Mouse (Mus musculus) kidney, embryonic 15.5 days (tissue): ENCODE measurements at regions not wholly inside any gene's neighbourhood (a gene's known extent, or its start where the extent isn't known, plus 50 kb on each side); places are given as distances from the start of the nearest gene placed in this dataset.

Experiments
- ATAC-seq: fragments of 200-750 bp; cut with Nextera tagmentation; replicated peaks from 2 replicates; pipeline ENCODE4 v1.8.0; 2017; ENCODE audit warnings: moderate TSS enrichment; ENCODE audit not compliant: low FRiP score
- H3K27ac ChIP-seq: fragments of 300-500 bp; sonication (generic); 2 replicates; pipeline ENCODE4 v1.5.1; 2015; ENCODE audit warnings: mild to moderate bottlenecking, inconsistent platforms
- H3K27me3 ChIP-seq: fragments of 300-500 bp; sonication (generic); 2 replicates; pipeline ENCODE4 v1.6.1; 2015; ENCODE audit warnings: inconsistent platforms
- H3K36me3 ChIP-seq: fragments of 300-500 bp; sonication (generic); 2 replicates; pipeline ENCODE4 v1.6.1; 2015; ENCODE audit warnings: inconsistent platforms
- H3K4me1 ChIP-seq: fragments of 300-500 bp; sonication (generic); 2 replicates; pipeline ENCODE4 v1.6.1; 2015; ENCODE audit warnings: inconsistent platforms
- H3K4me2 ChIP-seq: fragments of 300-500 bp; sonication (generic); 2 replicates; pipeline ENCODE4 v1.6.1; 2015; ENCODE audit warnings: moderate library complexity, mild to moderate bottlenecking, inconsistent platforms
- H3K4me3 ChIP-seq: fragments of 300-500 bp; sonication (generic); replicated peaks from 2 replicates; pipeline ENCODE4 v1.5.1; 2015; ENCODE audit warnings: mild to moderate bottlenecking, inconsistent platforms
- H3K9ac ChIP-seq: fragments of 300-500 bp; sonication (generic); 2 replicates; pipeline ENCODE4 v1.6.1; 2015; ENCODE audit warnings: mild to moderate bottlenecking, inconsistent platforms
- H3K9me3 ChIP-seq: fragments of 300-500 bp; sonication (generic); replicated peaks from 2 replicates; pipeline ENCODE4 v1.6.1; 2016; ENCODE audit warnings: inconsistent platforms
- WGBS: fragments of 180-500 bp; shearing (Covaris S2); methylation state at CpG from one replicate; pipeline ENCODE4 v1.1.7; 2015; ENCODE audit warnings: mixed read lengths; 5-methylcytosine and 5-hydroxymethylcytosine counted together

DNA sequence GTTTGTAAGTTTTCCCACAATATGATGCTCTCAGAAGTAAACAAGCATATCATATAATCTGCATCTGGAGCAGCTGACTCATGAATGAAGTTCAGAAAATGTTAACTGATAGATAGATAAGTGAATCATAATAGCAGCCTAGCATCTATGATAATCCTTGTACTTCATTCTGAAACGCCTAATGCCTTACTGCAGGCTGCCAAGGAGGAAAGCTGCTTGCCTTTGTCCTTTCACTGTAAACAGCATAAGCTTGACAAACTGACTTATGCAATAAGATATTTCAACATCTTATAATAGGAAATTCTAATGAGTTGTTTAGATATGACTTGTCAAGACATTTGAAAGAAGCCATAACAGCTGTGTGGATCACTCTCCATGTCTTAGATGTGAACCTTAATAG, 920.3 kb upstream of the Gm7489 start:
- Histone ChIP-seq H3K27ac (no peak overlapping the region), H3K36me3 (no peaks in the 10 kb centered on the region), H3K9me3 (no peaks in the 10 kb centered on the region), H3K27me3 (no peaks in the 10 kb centered on the region), H3K9ac (no peak overlapping the region), H3K4me3 (no peak overlapping the region), H3K4me2 (no peak overlapping the region), H3K4me1 (0 out of 2 replicates have a peak, but pooled peaks cover 7% of the 10 kb centered on the region)
- 79% methylated on average over 1 of the region's 1 CpGs for WGBS
- no peak for ATAC-seq

DNA sequence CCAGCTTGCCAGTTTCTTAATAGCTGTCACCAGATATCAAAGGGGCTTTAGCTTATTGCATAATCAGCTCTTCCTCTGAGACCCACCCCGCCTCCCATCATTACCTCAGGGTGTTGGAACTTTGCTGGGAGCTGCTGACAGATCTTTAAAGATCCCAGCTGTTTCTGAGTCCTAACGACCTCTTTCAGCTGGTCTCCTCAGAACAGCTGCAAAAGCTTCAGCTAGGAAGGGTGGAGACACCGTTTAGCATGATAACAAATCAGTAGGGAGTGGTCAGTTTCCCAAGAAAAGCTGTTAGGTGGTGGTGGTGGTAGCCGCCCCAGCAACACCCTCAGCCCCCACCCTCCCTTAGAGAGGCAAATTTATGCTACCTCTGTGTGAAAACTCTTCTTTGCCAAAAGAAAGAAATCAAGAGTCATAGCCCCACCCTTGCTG, 916.9 kb upstream of the Gm7489 start:
- Histone ChIP-seq H3K4me1 (0 out of 2 replicates have a peak, but pooled peaks cover 7% of the 10 kb centered on the region), H3K4me3 (no peak overlapping the region), H3K27ac (no peak overlapping the region), H3K9me3 (no peaks in the 10 kb centered on the region), H3K36me3 (no peaks in the 10 kb centered on the region), H3K9ac (no peak overlapping the region), H3K4me2 (0 out of 2 replicates have a peak overlapping the region, but pooled peaks have one; percentile 12), H3K27me3 (no peaks in the 10 kb centered on the region)
- peak; percentile 81; the same call in 1 of the 2 replicates for ATAC-seq
- 5% methylated on average over 4 of the region's 4 CpGs for WGBS

DNA sequence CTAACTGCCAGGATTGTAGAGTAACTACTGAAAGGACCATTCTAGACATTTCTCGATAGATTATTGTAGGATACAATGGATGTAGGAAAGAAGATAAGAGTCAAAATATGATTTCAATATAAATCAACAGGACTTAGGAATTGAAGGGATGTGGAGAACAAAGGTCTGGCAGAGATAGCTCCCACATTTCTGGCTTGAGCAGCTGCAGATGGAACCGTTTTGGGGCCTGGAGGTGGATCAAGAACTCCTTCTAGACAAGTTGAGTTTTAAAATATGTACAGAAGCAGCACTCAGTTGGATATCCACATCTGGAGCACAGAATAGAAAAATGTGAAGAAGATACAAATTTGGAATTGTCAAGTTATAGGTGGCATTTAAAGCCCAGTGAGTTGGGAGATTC, 901.9 kb upstream of the Gm7489 start:
- no peak for ATAC-seq
- 85% methylated on average over 2 of the region's 2 CpGs for WGBS
- Histone ChIP-seq H3K4me1 (no peaks in the 10 kb centered on the region), H3K9me3 (no peaks in the 10 kb centered on the region), H3K36me3 (no peaks in the 10 kb centered on the region), H3K27me3 (no peaks in the 10 kb centered on the region), H3K9ac (no peak overlapping the region), H3K27ac (no peak overlapping the region), H3K4me2 (no peak overlapping the region), H3K4me3 (no peak overlapping the region)

DNA sequence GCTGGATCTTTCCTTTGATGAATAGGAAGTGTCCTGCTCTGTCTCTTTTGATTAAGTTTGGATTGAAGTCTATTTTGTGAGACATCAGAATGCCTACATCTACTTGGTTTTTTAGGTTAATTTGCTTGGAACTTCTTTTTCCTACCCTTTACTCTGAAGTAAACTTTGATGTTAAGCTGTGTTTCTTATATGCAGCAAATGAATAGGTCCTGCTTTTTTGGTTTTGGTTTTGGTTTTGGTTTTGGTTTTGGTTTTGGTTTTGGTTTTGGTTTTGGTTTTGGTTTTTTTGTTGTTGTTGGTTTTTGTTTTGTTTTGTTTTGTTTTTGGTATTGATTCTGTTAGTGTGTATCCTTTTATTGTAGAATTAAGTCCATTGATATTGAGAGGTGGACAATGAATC, 894.1 kb upstream of the Gm7489 start:
- Histone ChIP-seq H3K27ac (no peak overlapping the region), H3K27me3 (no peaks in the 10 kb centered on the region), H3K4me3 (no peak overlapping the region), H3K9me3 (no peaks in the 10 kb centered on the region), H3K9ac (no peak overlapping the region), H3K36me3 (no peaks in the 10 kb centered on the region), H3K4me2 (no peak overlapping the region), H3K4me1 (no peaks in the 10 kb centered on the region)
- no peak for ATAC-seq

DNA sequence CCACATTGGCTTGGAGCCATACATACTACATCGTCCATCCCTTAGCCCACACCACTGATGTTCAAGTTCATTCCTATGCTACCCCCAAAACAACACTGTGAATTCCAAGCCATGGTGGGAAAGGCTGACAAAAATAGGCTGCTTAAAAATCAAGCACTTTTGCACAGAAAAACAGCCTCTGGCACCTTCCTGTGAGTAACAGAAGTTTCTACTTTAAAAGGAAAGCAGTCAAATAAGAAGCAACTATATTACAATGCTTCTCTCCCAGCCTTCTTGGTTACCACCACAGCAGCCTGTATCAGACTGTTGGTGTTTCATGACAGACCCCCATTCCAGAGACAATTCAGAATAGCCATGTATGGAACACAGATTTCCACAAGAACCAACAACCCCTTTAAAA, 890.4 kb upstream of the Gm7489 start:
- 80% methylated on average over 1 of the region's 1 CpGs for WGBS
- Histone ChIP-seq H3K4me2 (no peak overlapping the region), H3K27me3 (no peaks in the 10 kb centered on the region), H3K9me3 (no peaks in the 10 kb centered on the region), H3K27ac (no peak overlapping the region), H3K4me1 (no peaks in the 10 kb centered on the region), H3K4me3 (no peak overlapping the region), H3K9ac (no peak overlapping the region), H3K36me3 (no peaks in the 10 kb centered on the region)
- no peak for ATAC-seq

DNA sequence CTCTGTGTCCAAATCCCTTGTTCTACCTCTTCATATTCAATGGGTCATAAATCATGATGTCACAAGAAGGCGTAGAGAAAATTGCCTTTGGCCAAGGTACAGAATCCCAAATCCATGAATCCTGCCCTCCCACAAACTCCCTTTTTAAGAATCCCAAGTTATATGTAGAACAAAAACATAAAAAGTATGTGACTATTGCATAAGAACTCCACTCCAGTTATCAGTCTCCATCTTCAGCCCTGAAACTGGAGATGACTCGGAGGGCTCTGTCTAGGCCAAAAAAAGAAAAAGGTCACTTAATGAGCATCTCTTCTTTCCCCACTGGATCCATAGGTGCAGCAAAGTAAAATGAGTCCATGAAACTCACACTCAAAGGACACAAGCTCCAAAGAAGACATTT, 885.5 kb upstream of the Gm7489 start:
- Histone ChIP-seq H3K36me3 (no peaks in the 10 kb centered on the region), H3K9me3 (no peaks in the 10 kb centered on the region), H3K27ac (no peak overlapping the region), H3K4me2 (no peak overlapping the region), H3K27me3 (no peaks in the 10 kb centered on the region), H3K4me1 (no peaks in the 10 kb centered on the region), H3K4me3 (no peak overlapping the region), H3K9ac (no peak overlapping the region)
- ATAC-seq, result no peak
- 66% methylated on average over 2 of the region's 2 CpGs for WGBS

DNA sequence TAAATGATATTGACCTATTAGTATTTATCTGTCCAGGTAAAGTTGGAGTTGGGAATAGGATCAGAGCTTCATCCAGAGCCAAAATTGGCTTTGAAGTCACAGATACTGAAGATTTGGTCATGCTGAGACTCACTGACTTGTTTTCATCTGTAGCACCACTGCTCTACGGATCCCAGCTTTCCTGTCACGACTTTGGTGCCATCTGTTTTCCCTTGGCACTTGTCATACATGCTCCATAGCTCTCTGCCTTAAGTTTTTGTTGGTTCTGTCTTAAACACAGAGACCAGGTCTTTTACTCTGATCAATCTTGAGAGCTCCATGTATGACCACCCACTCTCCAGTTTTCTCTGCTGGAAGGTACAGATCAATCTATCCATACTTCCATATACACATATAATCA, 884.9 kb upstream of the Gm7489 start:
- Histone ChIP-seq H3K27ac (no peak overlapping the region), H3K9me3 (no peaks in the 10 kb centered on the region), H3K4me2 (no peak overlapping the region), H3K36me3 (no peaks in the 10 kb centered on the region), H3K4me3 (no peak overlapping the region), H3K27me3 (no peaks in the 10 kb centered on the region), H3K9ac (no peak overlapping the region), H3K4me1 (no peaks in the 10 kb centered on the region)
- no peak for ATAC-seq
- 85% methylated on average over 2 of the region's 2 CpGs for WGBS

DNA sequence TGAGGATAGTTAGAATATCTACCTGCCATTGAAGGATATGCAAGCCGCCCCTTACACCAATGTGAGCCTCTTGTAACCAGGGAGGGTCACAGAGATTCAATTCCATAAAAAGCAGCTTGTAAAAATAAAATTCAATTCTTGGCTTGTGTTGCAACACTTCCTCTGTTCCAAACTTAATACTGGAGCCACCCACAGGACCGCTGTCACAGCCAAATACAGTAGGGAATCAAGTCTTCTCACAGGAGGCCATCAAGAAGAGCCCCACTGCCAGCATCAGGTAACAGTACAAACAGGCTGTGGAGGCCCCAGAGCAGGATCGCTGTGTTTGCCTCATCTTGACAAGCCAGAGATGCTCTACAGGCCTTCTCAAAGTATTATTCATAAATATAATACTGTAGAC, 883.3 kb upstream of the Gm7489 start:
- no peak overlapping the region for H3K4me3 ChIP-seq
- no peak overlapping the region for H3K9ac ChIP-seq
- no peak for ATAC-seq
- H3K9me3 ChIP-seq, result no peaks in the 10 kb centered on the region
- H3K36me3 ChIP-seq, result no peaks in the 10 kb centered on the region
- WGBS, result 74% methylated on average over 3 of the region's 3 CpGs
- H3K27me3 ChIP-seq, result no peaks in the 10 kb centered on the region
- no peak overlapping the region for H3K27ac ChIP-seq
- H3K4me2 ChIP-seq, result no peak overlapping the region
- no peaks in the 10 kb centered on the region for H3K4me1 ChIP-seq

DNA sequence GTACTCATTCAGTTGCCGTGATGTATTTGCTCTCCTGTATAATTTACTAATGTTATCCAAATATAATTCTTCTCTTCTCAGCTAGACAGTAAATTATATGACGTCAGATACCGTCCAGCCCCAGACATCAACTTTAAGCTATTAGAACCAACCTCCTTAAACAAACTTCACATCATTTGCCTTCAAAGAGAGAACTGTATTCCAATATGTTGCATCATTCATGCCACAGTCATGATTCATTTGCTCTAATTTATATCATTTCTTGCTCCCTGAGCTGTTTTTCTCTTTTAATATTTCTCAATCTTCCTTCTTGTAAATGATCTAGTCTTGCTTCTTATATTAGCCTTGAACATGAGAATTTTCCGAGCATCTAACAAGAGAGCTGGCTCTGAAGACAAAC, 882.7 kb upstream of the Gm7489 start:
- H3K36me3 ChIP-seq, result no peaks in the 10 kb centered on the region
- H3K27me3 ChIP-seq, result no peaks in the 10 kb centered on the region
- 68% methylated on average over 4 of the region's 4 CpGs for WGBS
- H3K9me3 ChIP-seq, result no peaks in the 10 kb centered on the region
- H3K27ac ChIP-seq, result no peak overlapping the region
- H3K4me1 ChIP-seq, result no peaks in the 10 kb centered on the region
- no peak overlapping the region for H3K4me3 ChIP-seq
- no peak overlapping the region for H3K9ac ChIP-seq
- no peak for ATAC-seq
- H3K4me2 ChIP-seq, result no peak overlapping the region

DNA sequence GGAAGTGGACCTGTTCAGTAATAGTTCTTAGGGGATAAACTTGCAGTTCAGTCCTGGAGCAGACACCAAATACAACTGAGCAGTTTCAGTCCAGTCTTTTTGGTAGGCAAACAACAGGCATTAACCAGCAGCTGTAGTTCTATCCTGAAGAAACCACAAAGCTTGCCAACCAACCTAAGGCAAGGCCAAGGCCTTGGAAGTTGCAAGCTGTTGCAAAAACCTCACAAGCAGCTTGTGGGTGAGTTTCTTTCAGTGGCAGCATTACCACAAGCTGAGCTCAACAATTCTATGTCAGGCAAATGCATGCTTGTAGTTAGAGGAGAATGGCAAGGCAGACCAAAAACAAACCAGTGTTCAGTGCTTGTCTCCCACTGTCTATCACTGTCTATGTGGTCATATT, 880.6 kb upstream of the Gm7489 start:
- H3K36me3 ChIP-seq, result no peaks in the 10 kb centered on the region
- no peaks in the 10 kb centered on the region for H3K4me1 ChIP-seq
- H3K4me3 ChIP-seq, result no peak overlapping the region
- no peak overlapping the region for H3K27ac ChIP-seq
- no peaks in the 10 kb centered on the region for H3K9me3 ChIP-seq
- no peak overlapping the region for H3K9ac ChIP-seq
- H3K27me3 ChIP-seq, result no peaks in the 10 kb centered on the region
- ATAC-seq, result no peak
- no peak overlapping the region for H3K4me2 ChIP-seq

DNA sequence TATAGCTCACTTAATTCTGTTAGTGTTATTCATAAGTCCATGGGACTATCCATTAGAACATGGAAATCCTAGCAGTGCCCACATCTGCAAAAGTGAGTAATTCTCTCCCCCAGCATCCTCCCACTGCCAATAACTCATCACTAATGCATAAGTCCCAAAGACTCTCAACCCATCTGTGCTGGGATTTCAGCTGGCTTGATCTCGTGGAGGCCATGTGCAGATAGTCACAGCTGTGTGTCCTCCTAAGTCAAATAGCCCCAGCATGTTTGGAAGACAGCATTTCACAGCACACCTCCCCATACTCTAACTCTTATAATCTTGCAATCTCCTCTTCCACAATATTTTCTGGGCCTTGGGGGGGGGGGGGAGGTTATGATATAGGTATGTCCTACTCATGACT, 877.9 kb upstream of the Gm7489 start:
- no peaks in the 10 kb centered on the region for H3K27me3 ChIP-seq
- 48% methylated on average over 1 of the region's 1 CpGs for WGBS

DNA sequence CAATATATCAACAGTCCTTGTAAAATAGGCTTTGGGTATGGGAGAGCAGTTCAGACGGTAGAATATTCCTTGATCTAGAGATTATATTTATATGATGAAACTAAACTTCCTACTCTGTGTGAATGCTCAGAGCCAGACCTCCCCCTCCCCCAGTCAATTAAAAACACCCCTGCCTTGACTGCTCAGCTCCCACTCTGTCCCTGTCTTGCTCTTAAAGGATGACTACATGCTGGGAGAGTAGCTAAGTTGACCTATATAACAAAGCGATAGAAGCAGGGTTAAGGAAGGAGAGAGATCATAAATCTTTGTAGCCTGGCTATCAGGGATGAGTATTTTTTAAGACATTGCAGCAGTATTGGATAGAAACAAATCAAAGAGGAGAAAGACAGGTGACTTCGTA, 875.4 kb upstream of the Gm7489 start:
- Histone ChIP-seq H3K9me3 (no peaks in the 10 kb centered on the region), H3K4me3 (no peak overlapping the region), H3K4me2 (no peak overlapping the region), H3K4me1 (no peaks in the 10 kb centered on the region), H3K27ac (no peak overlapping the region), H3K9ac (no peak overlapping the region), H3K27me3 (no peaks in the 10 kb centered on the region), H3K36me3 (no peaks in the 10 kb centered on the region)
- WGBS, result 72% methylated on average over 3 of the region's 3 CpGs
- ATAC-seq, result no peak

More for the DNA sequence above, 877.9 kb upstream of the Gm7489 start:
- Histone ChIP-seq H3K4me2 (no peak overlapping the region), H3K9ac (no peak overlapping the region), H3K4me3 (no peak overlapping the region), H3K27ac (no peak overlapping the region), H3K36me3 (no peaks in the 10 kb centered on the region), H3K9me3 (no peaks in the 10 kb centered on the region), H3K4me1 (no peaks in the 10 kb centered on the region)
- ATAC-seq, result no peak
